Mouse (Mus musculus): ENCODE measurements around the gene Ctcf.

- peak; percentile 65; the same call in 1 of the 2 replicates for TF ChIP-seq POLR2A (IDR thresholded peaks at IDR 0.05; ENCODE audit: borderline replicate concordance, extremely low read depth, low read depth, low read length)
- peak; percentile 50 for TF ChIP-seq CTCF (IDR thresholded peaks at IDR 0.05; ENCODE audit: insufficient read depth, low read length)
These were observed 31.5 kb upstream of the Ctcf start, which contains the start of gene Ripor1 for GRCm38 (mm10) chr8:105604804-105605381.
